Mouse (Mus musculus) testis, adult 2 months (tissue): ENCODE data around the gene Vwa3b. TPM values are rescaled to one million over a fixed set of nuclear protein-coding genes. Genes with fewer than 3 reads are reported as not detected.

ENCODE experiments used
- H3K27ac ChIP-seq: fragments of 200-500 bp; 2 replicates; pipeline ENCODE4 v1.5.1; 2012; ENCODE audit warnings: low read depth, low read length; ENCODE audit not compliant: control insufficient read depth, insufficient read depth
- H3K27me3 ChIP-seq: fragments of 200-500 bp; 2 replicates; pipeline ENCODE4 v1.6.1; 2012; ENCODE audit warnings: mild to moderate bottlenecking, low read length, moderate library complexity; ENCODE audit not compliant: control insufficient read depth, insufficient read depth
- H3K36me3 ChIP-seq: fragments of 200-500 bp; 2 replicates; pipeline ENCODE4 v1.6.1; 2012; ENCODE audit warnings: mild to moderate bottlenecking, low read length; ENCODE audit not compliant: control insufficient read depth, insufficient read depth
- H3K4me1 ChIP-seq: fragments of 200-500 bp; 2 replicates; pipeline ENCODE4 v1.6.1; 2012; ENCODE audit warnings: low read length; ENCODE audit not compliant: control insufficient read depth, insufficient read depth
- H3K4me3 ChIP-seq: fragments of 200-500 bp; 2 replicates; pipeline ENCODE4 v1.5.1; 2012; ENCODE audit warnings: low read depth, mild to moderate bottlenecking, low read length, moderate library complexity, mixed read lengths; ENCODE audit not compliant: control insufficient read depth
- CTCF ChIP-seq: fragments of 200-500 bp; IDR thresholded peaks from 2 replicates; pipeline ENCODE4 v1.5.1; 2012; ENCODE audit warnings: low read depth, mild to moderate bottlenecking, inconsistent platforms, low read length, moderate library complexity; ENCODE audit not compliant: control insufficient read depth, insufficient read depth, insufficient replicate concordance
- POLR2A ChIP-seq: fragments of 200-500 bp; IDR thresholded peaks from 2 replicates; pipeline ENCODE4 v1.6.1; 2012; ENCODE audit warnings: low read depth, mild to moderate bottlenecking, inconsistent platforms, low read length, moderate library complexity; ENCODE audit not compliant: control insufficient read depth
- polyA plus RNA-seq: library from polyadenylated mRNA; depleted of rRNA; stranded (reverse); fragments of >200 nt; gene quantifications from 2 replicates; pipeline ENCODE4 v1.2.3, GENCODE M21; 2012

Vwa3b gene
- polyA plus RNA-seq, 1 experiment, result 219 TPM

GRCm38 (mm10) chr1:36987172-36988148 lies 38.9 kb upstream of the Vwa3b start:
- H3K36me3 ChIP-seq, result no peaks in the 10 kb centered on the region
- no peaks in the 10 kb centered on the region for H3K27me3 ChIP-seq
- H3K27ac ChIP-seq, result no peak overlapping the region
- no peak overlapping the region for H3K4me3 ChIP-seq
- TF ChIP-seq CTCF (no peak), POLR2A (no peak)
- no peaks in the 10 kb centered on the region for H3K4me1 ChIP-seq

GRCm38 (mm10) chr1:36988161-36988560 lies 38.2 kb upstream of the Vwa3b start:
- no peak for TF ChIP-seq CTCF
- TF ChIP-seq POLR2A, result no peak
- Histone ChIP-seq H3K4me3 (no peak overlapping the region), H3K36me3 (no peaks in the 10 kb centered on the region), H3K27me3 (no peaks in the 10 kb centered on the region), H3K27ac (no peak overlapping the region), H3K4me1 (no peaks in the 10 kb centered on the region)

- Histone ChIP-seq H3K27me3 (no peaks in the 10 kb centered on the region), H3K4me1 (no peaks in the 10 kb centered on the region), H3K36me3 (no peaks in the 10 kb centered on the region), H3K27ac (no peak overlapping the region), H3K4me3 (no peak overlapping the region)
- no peak for TF ChIP-seq POLR2A
- no peak for TF ChIP-seq CTCF
Observed at GRCm38 (mm10) chr1:36988561-36988960, 37.8 kb upstream of the Vwa3b start.

GRCm38 (mm10) chr1:36994296-36994695 lies 32.1 kb upstream of the Vwa3b start:
- Histone ChIP-seq H3K4me1 (no peaks in the 10 kb centered on the region), H3K4me3 (no peak overlapping the region)
- no peak for TF ChIP-seq CTCF
- TF ChIP-seq POLR2A, result no peak

GRCm38 (mm10) chr1:36995760-36996159 lies 30.6 kb upstream of the Vwa3b start:
- Histone ChIP-seq H3K27me3 (no peaks in the 10 kb centered on the region), H3K4me3 (no peak overlapping the region), H3K27ac (no peak overlapping the region), H3K36me3 (no peaks in the 10 kb centered on the region), H3K4me1 (no peaks in the 10 kb centered on the region)
- TF ChIP-seq CTCF (no peak), POLR2A (no peak)

More at GRCm38 (mm10) chr1:36994296-36994695, 32.1 kb upstream of the Vwa3b start:
- Histone ChIP-seq H3K27me3 (no peaks in the 10 kb centered on the region), H3K27ac (no peak overlapping the region), H3K36me3 (no peaks in the 10 kb centered on the region)

- Histone ChIP-seq H3K27me3 (no peaks in the 10 kb centered on the region), H3K4me1 (no peaks in the 10 kb centered on the region), H3K27ac (no peak overlapping the region), H3K4me3 (no peak overlapping the region), H3K36me3 (no peaks in the 10 kb centered on the region)
- TF ChIP-seq CTCF (no peak), POLR2A (no peak)
Observed at GRCm38 (mm10) chr1:36996561-36997213, 29.7 kb upstream of the Vwa3b start.

- H3K27me3 ChIP-seq, result no peaks in the 10 kb centered on the region
- no peak for TF ChIP-seq POLR2A
- TF ChIP-seq CTCF, result no peak
- no peak overlapping the region for H3K27ac ChIP-seq
Observed at GRCm38 (mm10) chr1:37000307-37000706, 26.1 kb upstream of the Vwa3b start.

More at GRCm38 (mm10) chr1:37000307-37000706, 26.1 kb upstream of the Vwa3b start:
- Histone ChIP-seq H3K4me1 (no peaks in the 10 kb centered on the region), H3K4me3 (no peak overlapping the region), H3K36me3 (no peaks in the 10 kb centered on the region)
